Mouse (Mus musculus): ENCODE measurements around the gene Rufy3. TPM values are rescaled to one million over a fixed set of nuclear protein-coding genes. Genes with fewer than 3 reads are reported as not detected.

The Rufy3 gene
- polyA plus RNA-seq, 1 experiment from 2014 or later: 11.2 TPM

DNA sequence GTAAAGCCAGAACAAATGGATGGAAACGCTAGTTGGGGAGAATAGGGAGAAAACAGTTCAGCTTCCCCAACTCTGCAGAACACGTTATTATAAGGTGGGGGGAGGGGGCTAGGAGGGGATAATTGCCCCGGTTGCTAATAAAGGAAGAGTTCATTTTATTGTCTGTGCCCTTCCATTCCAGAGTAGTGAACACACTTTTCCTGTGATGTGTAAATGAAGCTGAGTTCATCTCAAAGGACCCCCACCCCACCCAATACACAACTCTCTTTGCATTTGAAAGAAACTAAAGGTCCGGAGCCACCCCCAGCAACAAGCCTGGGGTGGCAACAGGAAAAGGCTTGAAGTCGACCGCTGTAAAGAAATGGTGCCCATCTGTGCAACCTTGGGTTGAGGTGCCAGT lies 114.5 kb downstream of the Rufy3 start:
- WGBS: 42% methylated on average over 6 of the region's 6 CpGs
- ATAC-seq (ENCODE audit: borderline replicate concordance, extremely low read depth, low FRiP score, low TSS enrichment): no peak

DNA sequence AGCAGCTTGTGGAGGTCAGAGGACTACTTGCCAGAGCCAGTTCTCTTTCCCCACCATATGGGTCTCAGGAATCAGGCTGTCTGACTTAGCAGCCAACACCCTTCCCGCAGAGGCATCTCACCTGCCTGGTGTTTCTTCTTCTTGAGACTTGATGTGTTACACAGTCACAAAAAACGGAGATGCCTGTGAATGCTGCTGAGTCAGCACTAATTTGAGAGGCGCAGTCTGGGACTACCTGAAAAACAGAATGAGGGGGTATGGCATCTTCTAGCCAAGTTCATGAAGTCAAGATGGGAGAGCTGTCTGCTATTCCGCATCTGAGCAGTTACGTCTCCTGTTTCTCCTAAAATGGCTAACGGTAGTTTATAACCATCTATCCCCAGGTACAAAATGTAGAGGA lies 115.7 kb downstream of the Rufy3 start:
- H3K4me1 ChIP-seq: no peaks in the 10 kb centered on the region
- H3K9me3 ChIP-seq: no peaks in the 10 kb centered on the region
- peaks cover 3% of the 10 kb centered on the region; the same call in 1 of the 2 replicates for H3K27me3 ChIP-seq
- H3K9ac ChIP-seq: no peak overlapping the region
- no peak for ATAC-seq (ENCODE audit: borderline replicate concordance, extremely low read depth, low FRiP score, low TSS enrichment)
- H3K36me3 ChIP-seq: no peaks in the 10 kb centered on the region
- 89% methylated on average over 6 of the region's 6 CpGs for WGBS
- no peak overlapping the region for H3K27ac ChIP-seq
- H3K4me2 ChIP-seq: no peak overlapping the region
- no peak overlapping the region for H3K4me3 ChIP-seq

More for the DNA sequence above, 114.5 kb downstream of the Rufy3 start:
- no peak overlapping the region for H3K27ac ChIP-seq
- H3K9me3 ChIP-seq: no peaks in the 10 kb centered on the region
- peaks cover 4% of the 10 kb centered on the region; the same call in 1 of the 2 replicates for H3K4me1 ChIP-seq
- no peak overlapping the region for H3K4me2 ChIP-seq
- H3K27me3 ChIP-seq: no peaks in the 10 kb centered on the region
- H3K9ac ChIP-seq: no peak overlapping the region
- no peaks in the 10 kb centered on the region for H3K36me3 ChIP-seq
- no peak overlapping the region for H3K4me3 ChIP-seq

DNA sequence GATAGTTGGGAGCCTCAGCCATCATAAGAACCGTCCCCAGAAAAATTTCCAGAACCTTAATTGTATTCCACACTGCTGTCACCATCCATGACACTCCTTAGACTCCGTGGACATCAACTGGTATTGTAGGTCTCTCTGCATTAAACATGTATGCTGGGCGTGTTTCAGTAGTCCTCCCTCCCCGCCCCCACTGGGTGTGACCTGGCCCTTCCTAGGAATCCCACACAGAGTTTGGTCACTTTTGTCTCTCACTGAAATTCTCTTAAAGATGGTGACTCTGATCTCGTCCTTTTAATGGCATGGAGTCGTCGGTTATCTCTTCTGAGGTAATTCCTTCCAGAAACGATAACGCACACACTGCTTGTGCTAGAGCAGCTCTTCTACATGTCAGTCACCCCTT lies 118.9 kb downstream of the Rufy3 start:
- Histone ChIP-seq H3K27me3 (peaks cover 7% of the 10 kb centered on the region; the same call in 1 of the 2 replicates), H3K4me1 (no peaks in the 10 kb centered on the region), H3K9me3 (no peaks in the 10 kb centered on the region), H3K36me3 (no peaks in the 10 kb centered on the region), H3K4me3 (no peak overlapping the region), H3K27ac (no peak overlapping the region), H3K9ac (no peak overlapping the region), H3K4me2 (no peak overlapping the region)
- no peak for ATAC-seq (ENCODE audit: borderline replicate concordance, extremely low read depth, low FRiP score, low TSS enrichment)
- WGBS: 77% methylated on average over 9 of the region's 9 CpGs

DNA sequence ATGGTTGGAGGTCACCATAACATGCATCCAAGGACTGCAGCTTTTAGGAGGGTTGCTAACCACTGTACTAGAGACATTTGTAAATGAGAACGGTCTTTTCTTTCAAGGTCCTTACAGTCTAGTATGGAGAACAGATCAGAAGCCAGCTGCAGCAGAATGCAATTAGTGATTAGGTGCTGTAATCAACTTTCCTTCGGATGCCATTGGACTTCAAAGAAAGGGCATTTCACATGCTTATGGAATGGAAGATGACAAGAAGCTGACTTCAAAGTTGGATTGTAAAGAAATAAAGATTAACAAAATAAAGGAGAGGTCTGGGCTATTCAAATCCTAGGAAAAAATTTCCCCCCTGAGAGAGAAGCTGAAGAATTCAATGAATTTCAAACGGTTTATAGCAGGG lies 119.4 kb downstream of the Rufy3 start:
- Histone ChIP-seq H3K4me1 (no peaks in the 10 kb centered on the region), H3K36me3 (no peaks in the 10 kb centered on the region), H3K9ac (no peak overlapping the region), H3K4me2 (no peak overlapping the region), H3K27ac (no peak overlapping the region), H3K4me3 (no peak overlapping the region), H3K27me3 (peaks cover 7% of the 10 kb centered on the region; the same call in 1 of the 2 replicates), H3K9me3 (no peaks in the 10 kb centered on the region)
- no peak for ATAC-seq (ENCODE audit: borderline replicate concordance, extremely low read depth, low FRiP score, low TSS enrichment)
- 22% methylated on average over 3 of the region's 3 CpGs for WGBS

DNA sequence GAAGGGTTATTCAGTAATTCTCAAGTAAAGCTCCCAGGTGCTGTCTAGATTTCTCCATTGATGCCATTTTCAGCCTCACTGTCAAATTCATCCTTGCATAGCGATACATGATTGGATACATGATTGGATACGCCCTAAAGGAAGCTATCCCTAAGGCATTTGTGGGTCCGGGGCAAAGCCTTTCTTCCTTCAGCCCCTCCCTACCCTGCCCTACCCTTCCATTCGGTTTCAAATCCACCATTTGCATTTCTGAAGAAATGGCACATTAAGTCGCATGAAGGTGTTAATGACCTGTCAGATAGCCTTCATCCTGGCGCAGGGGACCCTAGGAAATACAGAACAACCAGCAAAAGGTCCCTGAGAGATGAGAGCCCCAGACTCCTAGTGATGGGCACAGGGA lies 120.5 kb downstream of the Rufy3 start:
- no peaks in the 10 kb centered on the region for H3K9me3 ChIP-seq
- H3K27ac ChIP-seq: no peak overlapping the region
- ATAC-seq (ENCODE audit: borderline replicate concordance, extremely low read depth, low FRiP score, low TSS enrichment): no peak
- no peak overlapping the region for H3K9ac ChIP-seq
- WGBS: 15% methylated on average over 6 of the region's 6 CpGs
- H3K4me3 ChIP-seq: no peak overlapping the region
- H3K27me3 ChIP-seq: peaks cover 7% of the 10 kb centered on the region; the same call in 1 of the 2 replicates
- H3K36me3 ChIP-seq: no peaks in the 10 kb centered on the region
- no peak overlapping the region for H3K4me2 ChIP-seq
- H3K4me1 ChIP-seq: no peaks in the 10 kb centered on the region

DNA sequence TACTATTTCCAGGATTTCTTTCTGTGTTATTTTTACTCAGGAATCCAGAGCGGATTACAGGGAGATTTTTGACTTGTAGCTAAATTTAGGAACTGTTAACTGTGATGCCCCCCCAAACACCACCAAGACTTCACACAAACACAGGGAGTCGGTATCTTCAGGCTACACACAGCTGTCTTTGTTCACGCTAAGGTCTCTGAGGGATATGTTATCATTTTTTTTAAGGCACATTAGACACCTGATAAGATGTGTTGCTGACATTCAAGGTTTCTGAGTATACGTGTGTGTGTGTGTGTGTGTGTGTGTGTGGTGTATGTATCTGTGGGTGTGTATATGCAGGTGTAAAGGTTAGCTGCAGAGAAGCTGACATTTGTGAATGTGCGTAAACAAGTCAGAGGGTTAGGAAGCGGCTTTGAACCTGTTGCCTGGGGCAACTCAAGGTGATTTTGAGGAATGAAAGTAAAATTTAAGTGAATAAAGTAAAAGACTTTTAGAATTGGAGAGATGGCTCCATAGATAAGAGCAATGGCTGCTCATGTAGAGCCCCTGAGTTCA lies 121.0 kb downstream of the Rufy3 start:
- Histone ChIP-seq H3K27ac (no peak overlapping the region), H3K9ac (no peak overlapping the region), H3K9me3 (no peaks in the 10 kb centered on the region), H3K4me1 (no peaks in the 10 kb centered on the region), H3K4me2 (no peak overlapping the region), H3K4me3 (no peak overlapping the region), H3K36me3 (no peaks in the 10 kb centered on the region), H3K27me3 (peaks cover 7% of the 10 kb centered on the region; the same call in 1 of the 2 replicates)
- ATAC-seq (ENCODE audit: borderline replicate concordance, extremely low read depth, low FRiP score, low TSS enrichment): no peak
- 43% methylated on average over 6 of the region's 6 CpGs for WGBS

DNA sequence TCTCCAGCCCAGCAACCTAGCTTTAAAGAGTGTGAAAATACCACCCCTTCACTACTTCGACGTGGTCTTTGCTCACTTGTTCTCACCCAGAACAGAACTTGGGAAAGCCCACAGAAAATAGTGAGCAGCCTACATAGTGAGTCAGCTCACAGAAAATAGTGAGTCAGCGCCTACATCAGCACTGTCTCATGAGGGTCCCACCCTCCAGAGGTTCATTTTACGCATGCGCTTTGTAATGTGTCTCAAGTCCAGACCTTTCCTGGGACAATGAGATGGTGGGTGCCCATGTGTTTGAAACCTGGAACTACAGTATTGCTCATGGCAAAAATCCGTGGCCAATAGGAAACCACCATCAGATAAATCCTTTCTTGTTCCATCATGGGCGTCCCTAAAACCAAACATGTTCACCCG lies 123.2 kb downstream of the Rufy3 start:
- Histone ChIP-seq H3K9me3 (no peaks in the 10 kb centered on the region), H3K4me2 (no peak overlapping the region), H3K27ac (no peak overlapping the region), H3K27me3 (peaks cover 7% of the 10 kb centered on the region; the same call in 1 of the 2 replicates), H3K36me3 (no peaks in the 10 kb centered on the region), H3K4me3 (no peak overlapping the region), H3K4me1 (no peaks in the 10 kb centered on the region), H3K9ac (no peak overlapping the region)
- no peak for ATAC-seq (ENCODE audit: borderline replicate concordance, extremely low read depth, low FRiP score, low TSS enrichment)
- WGBS: 73% methylated on average over 8 of the region's 8 CpGs

DNA sequence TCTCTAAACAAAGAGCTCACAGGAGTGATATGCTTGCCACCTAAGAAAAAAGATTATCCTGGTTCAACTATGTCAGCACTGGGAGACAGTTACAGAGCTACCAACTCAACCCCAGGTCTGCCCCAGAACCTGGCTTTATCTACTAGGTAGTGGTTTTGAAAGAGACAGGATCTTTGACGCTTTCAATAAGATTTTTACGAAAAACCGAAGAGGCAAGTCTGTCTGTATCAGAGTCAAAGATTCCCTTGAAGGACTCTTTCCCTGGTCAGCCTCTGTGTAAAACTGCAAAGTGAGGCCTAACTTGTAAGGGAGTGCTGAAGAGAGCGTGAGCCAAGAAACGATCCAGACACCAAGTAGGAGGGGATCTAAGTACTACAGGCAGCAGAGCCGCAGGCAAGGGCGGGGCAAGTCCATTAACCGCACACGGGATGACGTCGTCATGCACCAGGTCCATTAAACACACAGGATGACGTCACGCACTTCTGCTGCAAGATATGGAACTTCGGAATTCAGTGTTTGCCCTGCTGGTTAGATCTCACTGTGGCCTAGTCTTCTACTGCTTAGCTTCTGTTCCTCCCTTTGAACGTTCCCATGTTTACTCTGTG lies 123.8 kb downstream of the Rufy3 start:
- Histone ChIP-seq H3K36me3 (no peaks in the 10 kb centered on the region), H3K4me1 (no peaks in the 10 kb centered on the region), H3K27me3 (peaks cover 7% of the 10 kb centered on the region; the same call in 1 of the 2 replicates), H3K4me2 (no peak overlapping the region), H3K27ac (no peak overlapping the region), H3K4me3 (no peak overlapping the region), H3K9me3 (no peaks in the 10 kb centered on the region), H3K9ac (no peak overlapping the region)
- WGBS: 59% methylated on average over 15 of the region's 15 CpGs
- ATAC-seq (ENCODE audit: borderline replicate concordance, extremely low read depth, low FRiP score, low TSS enrichment): peak; percentile 55; the same call in 1 of the 2 replicates

DNA sequence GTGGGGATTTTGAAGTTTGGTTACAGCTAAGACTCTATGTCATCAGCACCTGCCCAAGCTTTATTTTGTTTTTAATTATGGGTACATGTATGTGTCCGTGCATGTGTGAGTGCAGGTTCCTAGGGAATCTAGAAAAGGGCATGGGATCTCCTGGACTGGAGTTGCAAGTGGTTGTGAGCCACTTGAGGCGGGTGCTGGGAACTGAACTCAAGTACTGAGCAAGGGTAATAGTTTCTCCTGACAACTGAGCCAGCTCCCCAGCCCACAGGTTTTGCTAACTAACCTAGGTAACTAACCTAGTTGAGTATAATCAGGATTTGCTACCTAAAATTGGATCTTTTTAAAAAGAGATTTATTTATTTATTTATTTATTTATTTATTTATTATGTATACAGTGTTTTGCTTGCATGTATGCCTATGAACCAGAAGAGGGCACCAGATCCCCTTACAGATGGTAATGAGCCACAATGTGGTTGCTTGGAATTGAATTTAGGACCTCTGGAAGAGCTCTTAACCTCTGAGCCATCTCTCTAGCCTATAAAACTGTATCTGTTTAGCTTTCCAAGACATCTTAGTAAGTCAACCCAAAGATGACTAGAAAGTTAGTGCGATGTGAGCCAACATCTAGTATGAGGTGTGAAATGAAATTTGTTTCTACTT lies 124.6 kb downstream of the Rufy3 start:
- no peak overlapping the region for H3K27ac ChIP-seq
- H3K4me3 ChIP-seq: no peak overlapping the region
- H3K4me2 ChIP-seq: no peak overlapping the region
- H3K36me3 ChIP-seq: no peaks in the 10 kb centered on the region
- H3K9ac ChIP-seq: no peak overlapping the region
- no peak for ATAC-seq (ENCODE audit: borderline replicate concordance, extremely low read depth, low FRiP score, low TSS enrichment)
- 79% methylated on average over 3 of the region's 3 CpGs for WGBS
- no peaks in the 10 kb centered on the region for H3K9me3 ChIP-seq
- peaks cover 7% of the 10 kb centered on the region; the same call in 1 of the 2 replicates for H3K27me3 ChIP-seq
- H3K4me1 ChIP-seq: no peaks in the 10 kb centered on the region

DNA sequence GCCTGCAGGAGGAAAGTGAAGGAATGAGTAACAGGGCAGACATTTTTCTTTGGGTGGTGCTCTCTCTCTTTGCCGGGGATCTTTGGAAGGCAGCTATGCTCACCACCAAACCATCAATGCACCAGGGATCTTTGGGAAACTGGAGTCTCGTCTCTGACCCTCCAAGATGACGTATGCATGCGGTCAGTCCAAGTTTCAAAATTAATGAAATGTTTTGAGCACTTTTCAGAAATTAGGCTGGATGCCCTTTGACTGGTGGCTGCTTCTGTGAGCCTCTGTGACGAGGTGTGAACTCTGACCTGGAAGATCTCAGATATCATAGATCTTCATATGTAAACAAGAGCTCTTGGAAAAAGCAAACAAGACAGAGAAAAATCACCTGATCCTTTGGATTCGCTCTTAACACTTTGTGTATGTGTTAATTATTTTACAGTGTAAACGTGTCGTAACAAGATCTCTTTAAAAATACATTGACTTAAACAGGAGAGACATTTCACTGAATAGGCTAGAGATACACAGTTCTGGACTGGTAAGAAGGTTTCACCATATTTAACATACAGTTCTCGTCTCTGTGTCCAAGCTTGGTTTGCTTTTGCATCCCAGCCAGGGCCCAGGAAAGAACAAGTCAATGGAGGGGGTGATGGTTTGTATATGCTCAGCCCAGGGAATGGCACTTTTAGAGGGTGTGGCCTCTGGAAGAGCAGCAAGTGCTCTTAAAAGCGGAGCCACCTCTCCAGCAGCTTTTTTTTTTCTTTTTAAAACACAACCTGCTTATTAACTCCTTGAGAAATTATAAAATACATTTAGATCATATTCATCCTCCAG lies 126.1 kb downstream of the Rufy3 start:
- 0 out of 2 replicates have a peak, but pooled peaks cover under 1% of the 10 kb centered on the region for H3K27me3 ChIP-seq
- H3K9me3 ChIP-seq: no peaks in the 10 kb centered on the region
- no peak overlapping the region for H3K4me2 ChIP-seq
- no peak overlapping the region for H3K27ac ChIP-seq
- no peaks in the 10 kb centered on the region for H3K36me3 ChIP-seq
- H3K9ac ChIP-seq: no peak overlapping the region
- no peaks in the 10 kb centered on the region for H3K4me1 ChIP-seq
- H3K4me3 ChIP-seq: no peak overlapping the region
- no peak for ATAC-seq (ENCODE audit: borderline replicate concordance, extremely low read depth, low FRiP score, low TSS enrichment)
- WGBS: 26% methylated on average over 10 of the region's 10 CpGs

DNA sequence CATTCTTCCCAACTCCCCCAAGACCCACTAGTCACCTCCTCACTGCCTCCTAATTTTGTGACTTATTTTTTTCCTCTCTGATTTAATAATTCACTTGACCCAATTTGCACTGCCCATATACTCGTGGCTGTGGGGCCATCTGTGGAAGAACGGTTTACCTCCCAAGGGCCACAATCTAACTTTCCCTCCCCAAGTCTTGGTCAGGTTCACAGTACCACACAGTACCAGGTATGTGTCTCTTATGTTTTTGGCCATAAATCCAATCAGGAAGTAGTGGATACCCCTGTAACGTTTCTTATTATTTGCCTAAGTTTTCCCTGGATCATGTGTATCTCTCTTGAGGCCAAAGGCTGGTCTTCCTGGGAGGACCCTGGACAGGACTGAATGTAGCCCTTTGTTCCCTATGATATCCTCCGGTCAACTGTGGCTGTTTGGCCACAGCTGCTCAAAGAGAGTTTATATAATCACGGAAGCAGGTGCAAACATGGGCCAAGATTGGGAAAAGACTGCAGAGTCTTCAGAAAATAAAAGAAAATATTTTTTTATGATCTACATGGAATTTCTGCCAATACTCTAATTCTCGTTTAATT lies 126.8 kb downstream of the Rufy3 start:
- no peak for ATAC-seq (ENCODE audit: borderline replicate concordance, extremely low read depth, low FRiP score, low TSS enrichment)
- WGBS: 51% methylated on average over 6 of the region's 6 CpGs

More for the DNA sequence above, 126.8 kb downstream of the Rufy3 start:
- H3K27ac ChIP-seq: no peak overlapping the region
- no peak overlapping the region for H3K9ac ChIP-seq
- H3K4me1 ChIP-seq: no peaks in the 10 kb centered on the region
- H3K36me3 ChIP-seq: no peaks in the 10 kb centered on the region
- H3K4me3 ChIP-seq: no peak overlapping the region
- H3K4me2 ChIP-seq: no peak overlapping the region
- H3K27me3 ChIP-seq: no peaks in the 10 kb centered on the region
- H3K9me3 ChIP-seq: no peaks in the 10 kb centered on the region
